Mouse (Mus musculus): ENCODE measurements around the gene Tmbim4. TPM values are rescaled to one million over a fixed set of nuclear protein-coding genes. Genes with fewer than 3 reads are reported as not detected.
A peak's percentile ranks its signal among the peaks of the same experiment; 100 is the strongest.

Gene Tmbim4
- total RNA-seq, 2 experiments from 2014 or later: 58.4 to 63.3 TPM

DNA sequence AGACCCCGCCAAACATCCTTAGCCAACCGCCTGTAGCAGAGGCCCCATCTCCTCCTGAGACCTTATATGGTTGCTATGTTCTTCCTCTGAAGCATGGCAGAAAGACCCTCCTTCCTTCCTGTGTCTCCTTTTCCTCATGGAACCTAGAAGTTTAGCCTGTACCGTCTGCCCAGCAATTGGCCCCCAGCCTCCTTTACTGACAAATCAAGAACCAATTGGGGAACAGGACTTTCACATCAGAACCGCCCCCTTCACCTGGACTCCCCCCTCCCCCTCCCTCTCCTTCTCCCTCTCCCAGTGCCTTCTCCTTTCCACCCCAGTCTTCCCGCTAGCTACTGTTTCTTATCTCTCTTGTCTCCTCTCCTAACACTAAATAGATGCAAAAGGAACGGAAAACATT, 38.1 kb downstream of the Tmbim4 start:
- no peak for DNase-seq (ENCODE audit: low spot score in 2 of 2)

DNA sequence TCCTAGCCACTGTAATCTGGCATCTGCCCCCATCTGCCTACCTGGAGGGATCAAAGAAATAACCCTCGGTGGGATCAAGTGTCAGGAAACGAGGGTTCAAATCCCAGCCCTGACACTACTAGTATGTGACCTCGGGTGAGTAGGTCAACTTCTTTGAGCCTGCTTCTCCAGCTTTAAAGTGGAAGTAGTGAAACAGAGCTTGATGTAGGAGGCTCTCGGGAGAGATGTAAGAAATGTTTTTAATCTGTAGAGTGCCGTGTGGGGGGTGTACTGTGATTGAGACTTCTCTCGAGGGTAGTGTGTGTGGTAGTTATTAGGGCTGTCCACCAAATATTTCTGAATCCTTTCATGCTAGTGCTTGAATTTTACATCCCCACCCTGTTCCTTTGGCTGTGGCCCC, 41.0 kb downstream of the Tmbim4 start:
- DNase-seq (ENCODE audit: low spot score in 2 of 2): no peak

- DNase-seq (ENCODE audit: low spot score in 2 of 2): no peak
These were observed 44.3 kb downstream of the Tmbim4 start for GRCm38 (mm10) chr10:120245681-120246080.

DNA sequence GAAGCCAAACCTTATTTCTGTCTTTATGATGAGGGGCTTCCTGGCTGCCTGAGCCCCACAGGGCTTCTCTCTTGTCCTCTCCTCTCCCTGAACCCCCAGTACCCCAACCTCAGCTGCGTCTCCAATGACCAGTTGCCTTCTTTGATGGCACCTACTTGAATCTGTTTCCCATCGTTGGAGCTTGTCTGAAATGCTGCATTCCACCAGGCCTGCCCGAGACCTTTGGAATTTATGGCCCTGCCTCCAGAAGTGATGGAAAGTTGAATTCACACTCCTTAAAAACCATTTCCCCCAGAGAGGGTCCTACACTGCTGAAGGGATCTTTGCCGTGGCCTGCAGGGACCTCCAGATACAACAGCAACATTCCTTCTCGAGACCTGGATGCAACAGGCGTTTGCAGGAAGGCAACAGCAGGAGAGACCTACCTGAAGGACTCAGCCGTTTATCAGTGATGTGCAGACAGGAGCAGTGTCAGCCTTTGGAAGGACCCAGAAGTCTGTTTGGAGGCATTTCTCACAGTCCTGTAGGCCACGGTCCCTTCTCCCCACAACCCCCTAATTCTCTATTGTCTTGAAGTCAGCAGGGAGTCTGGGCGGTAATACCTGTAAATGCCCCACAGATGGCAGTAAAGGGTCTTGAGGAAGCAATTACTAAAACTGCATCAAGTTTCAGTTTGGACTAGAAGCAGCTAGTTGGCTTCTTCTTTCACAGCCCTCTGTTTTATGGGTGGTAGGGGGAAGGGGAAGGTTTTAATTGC, 45.8 kb downstream of the Tmbim4 start:
- peak in 1 of 2 experiments; percentile 52 for DNase-seq (ENCODE audit: low spot score in 2 of 2)

GRCm38 (mm10) chr10:120250911-120251683, 49.7 kb downstream of the Tmbim4 start:
- DNase-seq (ENCODE audit: low spot score in 2 of 2): no peak

- no peak for DNase-seq (ENCODE audit: low spot score in 2 of 2)
These were observed 50.4 kb downstream of the Tmbim4 start for GRCm38 (mm10) chr10:120251791-120252190.

GRCm38 (mm10) chr10:120252800-120253199, 51.4 kb downstream of the Tmbim4 start:
- DNase-seq (ENCODE audit: low spot score in 2 of 2): no peak

DNA sequence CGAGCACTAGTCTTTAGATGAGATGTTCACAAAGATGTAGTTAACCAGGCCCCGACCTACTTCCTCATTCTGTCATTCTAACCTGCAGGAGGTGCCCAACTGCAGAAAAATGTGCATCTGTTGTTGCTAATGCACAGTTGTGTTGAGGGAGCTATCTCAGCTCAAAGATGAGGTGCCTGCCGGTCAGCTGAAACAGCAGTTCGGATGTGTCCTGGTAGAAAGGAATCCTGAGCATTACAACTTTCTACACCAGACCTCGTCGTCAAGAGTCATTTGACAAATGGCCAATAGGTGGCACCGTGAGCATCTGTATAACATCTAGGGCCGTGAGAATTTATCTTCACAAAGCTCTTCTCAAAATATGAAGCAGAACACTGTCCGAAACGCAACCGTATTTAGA, 55.8 kb downstream of the Tmbim4 start:
- DNase-seq (ENCODE audit: low spot score in 2 of 2): peak in 1 of 2 experiments; percentile 62

GRCm38 (mm10) chr10:120267790-120268189, 66.4 kb downstream of the Tmbim4 start:
- DNase-seq (ENCODE audit: low spot score in 2 of 2): no peak

- DNase-seq (ENCODE audit: low spot score in 2 of 2): no peak
These were observed 68.6 kb downstream of the Tmbim4 start for GRCm38 (mm10) chr10:120269946-120270345.

DNA sequence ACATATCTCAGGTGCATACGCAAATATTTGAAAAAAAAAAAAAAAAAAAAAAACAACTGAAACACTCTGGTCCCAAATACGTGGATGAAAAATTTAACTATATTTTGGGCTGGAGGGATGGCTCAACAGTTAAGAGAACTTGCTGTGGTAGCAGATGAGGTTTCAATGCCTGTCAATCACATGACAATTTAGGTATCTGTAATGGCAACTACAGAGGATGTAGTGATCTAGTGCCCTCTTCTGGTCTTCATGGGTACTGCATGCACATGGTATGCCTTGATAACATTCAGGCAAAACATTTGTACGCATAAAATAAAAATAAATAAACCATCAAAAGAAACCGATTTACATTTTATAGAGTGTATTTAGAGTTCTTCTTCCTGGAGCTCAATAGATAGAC, 69.4 kb downstream of the Tmbim4 start:
- peak in 1 of 2 experiments; percentile 58 for DNase-seq (ENCODE audit: low spot score in 2 of 2)

- no peak for DNase-seq (ENCODE audit: low spot score in 2 of 2)
These were observed 69.9 kb downstream of the Tmbim4 start for GRCm38 (mm10) chr10:120271318-120271717.

DNA sequence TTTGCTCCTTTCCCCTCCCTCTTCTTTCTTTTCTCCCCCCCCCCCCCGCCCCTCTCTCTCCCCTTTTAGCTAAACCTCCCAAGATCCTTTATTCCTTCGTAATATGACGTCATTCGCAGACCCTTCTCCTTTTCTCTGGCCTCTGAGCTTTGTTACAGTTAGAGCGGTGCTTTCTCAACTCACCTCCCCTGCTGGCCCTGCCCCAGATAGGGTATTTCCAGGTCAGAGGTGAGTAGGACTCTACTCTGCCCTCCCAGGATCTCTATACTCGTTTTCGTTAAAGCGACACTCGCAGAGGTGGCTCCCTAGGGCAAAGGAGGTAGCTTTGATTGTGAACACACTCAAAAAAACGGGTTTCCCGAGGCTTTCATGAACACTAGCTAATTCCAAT, 70.5 kb downstream of the Tmbim4 start:
- DNase-seq (ENCODE audit: low spot score in 2 of 2): no peak

- no peak for DNase-seq (ENCODE audit: low spot score in 2 of 2)
These were observed 71.0 kb downstream of the Tmbim4 start for GRCm38 (mm10) chr10:120272270-120272883.

GRCm38 (mm10) chr10:120273335-120273734, 71.9 kb downstream of the Tmbim4 start:
- no peak for DNase-seq (ENCODE audit: low spot score in 2 of 2)

Other genes with a start within 250 kb of the Tmbim4 start
- 1 to 10 TPM; 3.7 to 3.8 TPM for gene Helb, start 88.6 kb upstream of the Tmbim4 start, total RNA-seq (2021)
- under 1 TPM; 0.57 to 0.58 TPM for gene Irak3, start 540 bp downstream of the Tmbim4 start, total RNA-seq (2021)
- gene Llph, start 25.5 kb downstream of the Tmbim4 start, total RNA-seq (2021): 10 to 100 TPM; 14.8 to 15.3 TPM

All from layer of hippocampus, adult 18-20 months (tissue).